Mouse (Mus musculus) liver, adult 2 months (tissue): Measurements from ENCODE around the gene Relt.
"Not testable (repeated sequence)": the region's sequence is repeated elsewhere in the genome, so short reads cannot be mapped to it uniquely, and the experiment has no call there.

Experiments used
- CTCF ChIP-seq: fragments of 200-500 bp; IDR thresholded peaks from 2 replicates; pipeline ENCODE4 v1.5.1; 2011; ENCODE audit warnings: low read depth, low read length, control low read depth
- POLR2A ChIP-seq: fragments of 200-500 bp; IDR thresholded peaks from 2 replicates; pipeline ENCODE4 v1.6.1; 2011; ENCODE audit warnings: low read length, control low read depth; ENCODE audit not compliant: insufficient read depth; ENCODE audit errors: extremely low read depth

- TF ChIP-seq POLR2A, CTCF: not testable (repeated sequence)
Measured at GRCm38 (mm10) chr7:100846033-100846432, 17.2 kb downstream of the Relt start.
